Mouse (Mus musculus) kidney, postnatal 0 days (tissue): Measurements from ENCODE around the gene Crb3. TPM values are rescaled to one million over a fixed set of nuclear protein-coding genes. Genes with fewer than 3 reads are reported as not detected.

Experiments used
- ATAC-seq: fragments of 200-750 bp; cut with Nextera tagmentation; replicated peaks from 2 replicates; pipeline ENCODE4 v1.8.0; 2017; ENCODE audit warnings: low read depth, moderate number of reproducible peaks, moderate TSS enrichment, moderate library complexity; ENCODE audit not compliant: low FRiP score
- DNase-seq: peaks from one replicate; pipeline ENCODE4 v3.0.0-alpha.2; 2016; ENCODE audit warnings: low spot score
- H3K27ac ChIP-seq: fragments of 300-500 bp; sonication (generic); 2 replicates; pipeline ENCODE4 v1.5.1; 2014; ENCODE audit warnings: mild to moderate bottlenecking
- H3K27me3 ChIP-seq: fragments of 300-500 bp; sonication (generic); 2 replicates; pipeline ENCODE4 v1.6.1; 2014; ENCODE audit warnings: low read length, mixed read lengths; ENCODE audit not compliant: insufficient read depth
- H3K36me3 ChIP-seq: fragments of 300-500 bp; sonication (generic); 2 replicates; pipeline ENCODE4 v1.6.1; 2014; ENCODE audit warnings: low read length, mixed read lengths; ENCODE audit not compliant: insufficient read depth
- H3K4me1 ChIP-seq: fragments of 300-500 bp; sonication (generic); replicated peaks from 2 replicates; pipeline ENCODE4 v1.6.1; 2014; ENCODE audit warnings: antibody characterized with exemption, low read length, mixed read lengths; ENCODE audit not compliant: insufficient read depth
- H3K4me2 ChIP-seq: fragments of 300-500 bp; sonication (generic); 2 replicates; pipeline ENCODE4 v1.6.1; 2014; ENCODE audit warnings: mild to moderate bottlenecking, low read length, moderate library complexity, mixed read lengths
- H3K4me3 ChIP-seq: fragments of 300-500 bp; sonication (generic); replicated peaks from 2 replicates; pipeline ENCODE4 v1.5.1; 2014; ENCODE audit warnings: low read depth, low read length
- H3K9ac ChIP-seq: fragments of 300-500 bp; sonication (generic); 2 replicates; pipeline ENCODE4 v1.6.1; 2014; ENCODE audit warnings: low read depth, low read length
- H3K9me3 ChIP-seq: fragments of 300-500 bp; sonication (generic); replicated peaks from 2 replicates; pipeline ENCODE4 v1.6.1; 2016; ENCODE audit warnings: low read length, inconsistent platforms, mixed read lengths
- CTCF ChIP-seq: IDR thresholded peaks from 2 replicates; pipeline ENCODE4 v1.5.1; 2016; ENCODE audit warnings: antibody characterized with exemption, low read depth, mild to moderate bottlenecking, moderate library complexity
- WGBS: fragments of 180-500 bp; shearing (Covaris S2); extraction: QIAGEN DNeasy Blood & Tissue Kit; methylation state at CpG from one replicate; pipeline ENCODE4 v1.1.7; 2014; 5-methylcytosine and 5-hydroxymethylcytosine counted together
- polyA plus RNA-seq: library from polyadenylated mRNA; unstranded; fragments of >200 nt; fragmentation: Nextera tagmentation; extraction: Ambion mirVana; gene quantifications from 2 replicates; pipeline ENCODE4 v1.2.1, GENCODE M21; 2015

Crb3 gene
- 82.4 and 90.9 TPM in 2 replicates for polyA plus RNA-seq

DNA sequence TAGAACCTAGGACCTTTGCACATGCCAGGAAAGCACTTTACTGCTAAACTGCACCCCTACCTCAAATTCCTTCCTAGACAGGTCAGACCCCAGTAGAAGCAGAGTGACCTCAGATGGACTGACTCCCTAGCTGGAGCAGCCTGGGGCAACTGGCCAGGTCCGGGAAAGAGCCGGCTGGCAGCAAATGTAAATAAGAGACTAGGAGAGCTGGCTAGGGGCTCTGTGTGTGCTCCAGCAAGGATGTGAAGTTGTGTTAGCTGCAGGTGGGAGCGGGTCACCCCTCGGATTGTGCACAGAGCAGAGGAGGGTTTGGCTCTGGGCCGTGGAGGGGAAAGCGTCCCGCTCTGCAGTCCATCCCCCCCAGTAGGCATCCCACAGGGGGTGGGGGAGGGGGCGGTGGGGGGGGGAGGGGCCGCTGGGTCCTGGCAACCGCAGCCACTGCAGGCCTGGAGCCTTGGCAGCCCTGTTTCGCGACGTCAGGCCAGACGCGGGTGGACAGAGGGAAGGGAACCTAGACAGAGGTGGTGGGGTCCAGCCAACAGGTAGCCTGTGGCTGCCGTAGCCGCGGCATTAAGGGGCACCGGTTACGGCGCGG is at the start of gene Crb3:
Gene Crb3 (plus strand): TSS at position 215 of the 595 bp plus-strand sequence.
- peak within 1 kb of the TSS; percentile 96 for H3K4me2 ChIP-seq
- H3K4me3 ChIP-seq: peak within 1 kb of the TSS; percentile 87
- H3K27ac ChIP-seq: peak within 1 kb of the TSS; percentile 76
- peak within 1 kb of the TSS; percentile 86 for H3K9ac ChIP-seq
- peaks cover 9% of the 10 kb centered on the region; the same call in 1 of the 2 replicates for H3K4me1 ChIP-seq
- TF ChIP-seq CTCF: no peak
- no peaks in the 10 kb centered on the region for H3K36me3 ChIP-seq
- no peaks in the 10 kb centered on the region for H3K9me3 ChIP-seq
- H3K27me3 ChIP-seq: peaks cover 8% of the 10 kb centered on the region
- DNase-seq (no peak), ATAC-seq (no peak; the same call in 1 of the 2 replicates)
- 3% methylated on average over 16 of the region's 22 CpGs for WGBS

DNA sequence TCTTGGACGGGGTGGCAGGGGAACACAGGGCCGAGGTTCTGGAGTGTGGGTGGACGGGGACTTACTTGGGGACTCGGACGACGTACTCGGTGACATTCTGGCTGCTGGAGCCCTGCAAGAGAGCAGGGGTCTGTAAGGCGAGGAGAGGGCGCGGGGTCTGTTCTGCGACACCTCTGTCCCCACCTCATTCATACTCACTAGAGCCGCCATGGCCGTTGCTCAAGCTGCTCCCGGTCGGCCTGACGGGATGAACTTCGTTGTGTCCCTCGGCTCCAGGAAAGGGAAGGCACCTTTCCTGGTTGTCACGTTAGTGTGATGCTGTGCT is 48.0 kb upstream of the Crb3 start:
- ATAC-seq (peak; percentile 29), DNase-seq (no peak)
- H3K9me3 ChIP-seq: no peaks in the 10 kb centered on the region
- H3K9ac ChIP-seq: peak overlapping the region; percentile 64
- TF ChIP-seq CTCF: no peak
- peak overlapping the region; percentile 59 for H3K4me3 ChIP-seq
- under 1% methylated on average over 19 of the region's 19 CpGs for WGBS
- H3K4me2 ChIP-seq: peak overlapping the region; percentile 72
- H3K36me3 ChIP-seq: peaks cover 23% of the 10 kb centered on the region
- no peaks in the 10 kb centered on the region for H3K27me3 ChIP-seq
- peaks cover 10% of the 10 kb centered on the region; the same call in 1 of the 2 replicates for H3K4me1 ChIP-seq
- peak overlapping the region; percentile 65 for H3K27ac ChIP-seq

DNA sequence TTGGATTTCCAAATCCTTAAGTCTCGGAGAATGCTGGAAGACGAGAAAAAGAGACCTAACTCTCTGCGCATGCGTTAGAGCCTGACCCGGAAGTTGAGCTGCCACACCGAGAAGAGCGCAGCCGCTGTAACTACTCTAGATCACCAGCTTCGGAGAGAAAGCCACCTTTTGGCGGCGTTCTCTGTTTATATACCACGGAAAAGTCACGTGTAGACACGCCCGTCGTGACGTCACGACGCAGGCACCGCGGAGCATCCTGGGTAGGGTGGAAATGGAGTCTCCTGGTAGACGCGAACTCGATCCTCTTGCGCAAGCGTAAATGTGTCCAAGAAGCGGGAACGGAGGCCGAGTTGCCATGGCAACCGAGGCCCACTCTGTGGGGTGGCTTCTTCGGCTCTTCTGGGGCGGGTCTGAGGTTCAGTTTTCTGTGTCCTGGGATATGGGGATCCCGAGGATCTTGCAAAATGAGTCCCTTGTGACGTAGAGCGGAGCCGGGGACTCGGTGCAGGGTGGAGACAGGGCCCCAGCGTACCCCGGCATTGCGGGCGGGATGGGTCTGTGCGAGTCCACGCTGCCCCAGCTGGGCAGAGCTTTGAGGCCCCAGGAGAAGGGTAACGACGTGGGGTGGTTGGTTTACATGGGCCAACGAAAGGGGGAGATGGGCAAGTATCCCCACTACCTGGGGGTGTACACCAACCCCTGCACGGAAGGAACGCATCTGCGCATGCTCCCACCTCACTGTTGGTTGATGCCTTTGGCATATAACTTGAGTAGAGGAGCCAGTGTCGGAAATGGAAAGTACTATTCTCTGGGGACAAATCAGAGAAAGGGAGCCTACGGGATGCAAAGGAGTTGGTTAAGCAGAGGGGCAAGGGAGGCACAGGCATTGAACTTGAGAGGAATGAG is 47.4 kb upstream of the Crb3 start, which contains the start of the genes Gtf2f1 and Gm17949:
Gene Gtf2f1 (minus strand): TSS at position 53 of the 906 bp plus-strand sequence.
Gene Gm17949 (plus strand): TSS at position 234 of the 906 bp plus-strand sequence.
- H3K27ac ChIP-seq: peak within 1 kb of the TSS; percentile 91
- H3K27me3 ChIP-seq: no peaks in the 10 kb centered on the region
- peaks cover 18% of the 10 kb centered on the region for H3K36me3 ChIP-seq
- ATAC-seq (peak; percentile 91), DNase-seq (peak; percentile 98)
- H3K9ac ChIP-seq: peak within 1 kb of the TSS; percentile 78
- H3K4me2 ChIP-seq: peak within 1 kb of the TSS; percentile 91
- H3K9me3 ChIP-seq: no peaks in the 10 kb centered on the region
- H3K4me1 ChIP-seq: peaks cover 10% of the 10 kb centered on the region; the same call in 1 of the 2 replicates
- whole genome bisulfite sequencing: under 1% methylated on average over 51 of the region's 51 CpGs
- peak; percentile 11; the same call in 1 of the 2 replicates for TF ChIP-seq CTCF
- peak within 1 kb of the TSS; percentile 59 for H3K4me3 ChIP-seq

DNA sequence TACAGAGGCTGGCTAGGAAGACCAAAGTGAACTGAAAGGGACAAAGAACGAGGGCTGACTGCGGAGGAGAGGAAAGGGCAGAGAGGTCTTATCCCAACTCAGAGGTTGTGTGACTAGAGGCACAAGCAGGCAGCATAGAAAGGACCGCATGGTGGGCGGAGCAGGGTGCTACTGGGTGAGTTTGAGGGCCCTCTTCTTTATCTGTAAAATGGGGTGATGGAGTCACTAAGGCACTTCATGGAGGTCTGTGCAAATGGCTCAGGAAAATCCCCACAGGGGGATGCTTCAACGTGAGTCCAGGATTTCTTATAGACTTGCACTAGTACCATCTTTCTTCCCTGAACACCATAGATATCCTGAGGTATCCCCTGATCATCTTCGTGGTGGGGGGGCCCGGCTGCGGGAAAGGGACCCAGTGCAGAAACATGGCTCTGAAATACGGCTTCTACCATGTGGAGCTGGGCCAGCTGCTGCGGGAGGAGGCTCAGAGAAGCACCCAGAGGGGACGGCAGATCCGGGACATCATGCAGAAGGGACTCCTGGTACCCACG is 46.6 kb upstream of the Crb3 start:
- H3K4me3 ChIP-seq: peak overlapping the region; percentile 59
- peak overlapping the region; percentile 78; the same call in 1 of the 2 replicates for H3K9ac ChIP-seq
- DNase-seq (no peak), ATAC-seq (no peak)
- no peak for TF ChIP-seq CTCF
- peaks cover 11% of the 10 kb centered on the region; the same call in 1 of the 2 replicates for H3K36me3 ChIP-seq
- peak overlapping the region; percentile 91 for H3K27ac ChIP-seq
- peak overlapping the region; percentile 91 for H3K4me2 ChIP-seq
- no peaks in the 10 kb centered on the region for H3K9me3 ChIP-seq
- H3K27me3 ChIP-seq: no peaks in the 10 kb centered on the region
- WGBS: 59% methylated on average over 13 of the region's 13 CpGs
- peaks cover 10% of the 10 kb centered on the region; the same call in 1 of the 2 replicates for H3K4me1 ChIP-seq

DNA sequence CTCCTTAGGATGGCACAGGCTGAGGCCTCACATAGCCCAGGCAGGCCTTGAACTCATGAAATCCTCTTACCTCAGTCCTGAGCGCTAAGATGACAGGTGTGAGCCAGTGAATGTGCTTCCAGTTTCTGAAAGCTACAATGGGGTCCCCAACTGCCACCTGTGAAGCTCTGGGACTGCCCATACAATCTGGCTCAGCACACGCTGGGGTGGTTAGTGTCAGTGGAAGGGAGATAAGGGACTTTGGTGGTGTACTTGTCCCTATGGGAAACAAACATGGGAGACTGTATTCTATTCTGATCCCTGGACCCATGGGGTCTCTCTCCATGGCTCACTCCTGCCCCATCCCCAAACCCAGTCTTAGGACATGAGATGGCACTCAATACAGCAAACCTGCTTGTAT is 39.2 kb upstream of the Crb3 start:
- H3K9ac ChIP-seq: no peak overlapping the region
- no peak overlapping the region for H3K27ac ChIP-seq
- H3K27me3 ChIP-seq: no peaks in the 10 kb centered on the region
- no peak overlapping the region for H3K4me3 ChIP-seq
- no peaks in the 10 kb centered on the region for H3K9me3 ChIP-seq
- H3K4me2 ChIP-seq: no peak overlapping the region
- WGBS: 79% methylated on average over 2 of the region's 2 CpGs
- DNase-seq (no peak), ATAC-seq (no peak; the same call in 1 of the 2 replicates)
- H3K36me3 ChIP-seq: peaks cover 40% of the 10 kb centered on the region
- TF ChIP-seq CTCF: no peak
- H3K4me1 ChIP-seq: no peaks in the 10 kb centered on the region

DNA sequence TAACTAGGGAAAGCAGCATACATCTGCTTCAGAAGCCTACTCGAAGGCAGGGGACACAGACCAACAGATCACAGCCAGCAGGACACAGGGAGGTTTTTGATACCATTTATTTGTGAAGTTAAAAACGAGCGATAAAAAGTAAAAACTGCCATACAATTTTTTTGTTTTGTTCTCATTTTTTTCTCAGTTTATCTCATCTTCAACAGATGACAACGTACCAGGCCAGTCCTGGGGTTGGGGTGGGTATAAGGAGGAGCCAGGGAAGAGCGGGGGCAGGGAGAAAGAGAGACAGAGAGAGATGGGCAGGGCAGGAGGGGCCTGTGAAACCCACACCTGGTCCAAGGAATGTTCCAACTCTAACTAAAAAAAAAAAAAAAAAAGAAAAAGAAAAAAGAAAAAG is 37.9 kb upstream of the Crb3 start:
- no peak for TF ChIP-seq CTCF
- Histone ChIP-seq H3K27me3 (no peaks in the 10 kb centered on the region), H3K9ac (no peak overlapping the region), H3K27ac (no peak overlapping the region), H3K4me2 (no peak overlapping the region), H3K36me3 (peaks cover 52% of the 10 kb centered on the region), H3K9me3 (no peaks in the 10 kb centered on the region), H3K4me3 (no peak overlapping the region), H3K4me1 (no peaks in the 10 kb centered on the region)
- ATAC-seq (no peak), DNase-seq (no peak)
- WGBS: 92% methylated on average over 5 of the region's 5 CpGs
